Mouse (Mus musculus) cerebellum, adult (tissue): ENCODE measurements around the gene Gm11563.
"Not testable (repeated sequence)": the region's sequence is repeated elsewhere in the genome, so short reads cannot be mapped to it uniquely, and the experiment has no call there.

ENCODE experiments used
- ATAC-seq: cut with Nextera tagmentation; 2 replicates; pipeline ENCODE4 v1.9.2; 2017; ENCODE audit warnings: mild to moderate bottlenecking, moderate library complexity, mixed read lengths; ENCODE audit not compliant: insufficient number of reproducible peaks, low FRiP score, low TSS enrichment

Gene Gm11563

DNA sequence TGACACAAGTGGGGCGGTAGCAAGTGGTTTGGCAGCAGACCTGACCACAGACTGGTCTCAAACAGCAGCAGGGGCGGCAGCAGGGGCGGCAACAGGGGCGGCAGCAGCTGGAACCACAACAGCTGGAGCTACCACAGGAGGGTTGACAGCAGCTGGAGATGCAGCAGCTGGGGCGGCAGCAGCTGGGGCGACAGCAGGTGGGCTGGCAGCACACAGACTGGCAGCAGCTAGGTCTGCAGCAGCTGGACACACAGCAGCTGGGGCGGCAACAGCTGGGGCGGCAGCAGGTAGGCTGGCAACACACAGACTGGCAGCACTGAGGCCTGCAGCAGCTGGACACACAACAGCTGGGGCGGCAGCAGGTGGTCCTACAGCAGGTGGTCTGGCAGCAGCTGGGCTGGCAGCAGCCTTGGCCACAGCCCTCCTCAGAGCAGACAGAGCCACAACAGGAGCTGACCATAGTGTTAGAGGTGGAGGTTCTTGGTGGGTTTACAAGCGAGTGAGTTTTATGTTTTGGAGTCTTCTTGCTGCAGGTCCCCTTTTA is at the start of gene Gm11563:
Gm11563 (minus strand) TSS at position 494 of the 544 bp plus-strand sequence.
- not testable (repeated sequence) for ATAC-seq

DNA sequence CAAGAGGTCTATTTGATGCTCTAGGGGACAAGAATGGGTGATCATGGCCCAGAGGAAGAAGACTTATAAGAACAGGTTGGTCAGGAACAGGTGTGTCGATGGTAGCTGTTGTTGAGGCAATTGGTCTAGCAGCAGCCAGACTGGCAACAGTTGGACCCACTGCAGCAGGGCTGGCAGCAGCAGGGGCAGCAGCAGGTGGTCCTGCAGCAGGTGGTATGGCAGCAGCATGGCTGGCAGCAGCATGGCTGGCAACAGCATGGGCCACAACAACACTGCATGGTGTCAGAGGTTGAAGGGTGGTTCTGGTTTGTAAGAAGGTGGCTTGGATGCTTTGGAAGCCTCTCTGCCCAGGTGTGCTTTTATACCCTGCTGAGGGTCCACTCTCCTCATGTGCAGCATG is 31.7 kb upstream of the Gm11563 start, which contains the start of gene Gm14190:
Gm14190 (minus strand) TSS at position 278 of the 400 bp plus-strand sequence.
- ATAC-seq: no peak

DNA sequence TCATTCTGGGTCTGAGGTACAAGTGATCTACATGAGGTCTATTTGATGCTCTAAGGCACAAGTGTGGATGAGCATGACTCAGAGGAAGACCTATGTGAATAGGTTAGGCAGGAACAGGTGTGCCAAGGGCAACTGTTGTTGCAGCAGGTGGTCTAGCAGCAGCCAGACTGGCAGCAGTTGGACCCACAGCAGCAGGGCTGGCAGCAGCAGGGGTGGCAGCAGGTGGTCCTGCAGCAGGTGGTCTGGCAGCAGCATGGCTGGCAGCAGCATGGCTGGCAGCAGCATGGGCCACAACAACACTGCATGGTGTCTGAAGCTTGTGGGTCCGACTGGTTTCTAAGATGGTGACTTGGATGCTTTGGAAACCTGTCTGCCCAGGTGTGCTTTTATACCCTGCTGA is 26.5 kb upstream of the Gm11563 start:
- not testable (repeated sequence) for ATAC-seq

DNA sequence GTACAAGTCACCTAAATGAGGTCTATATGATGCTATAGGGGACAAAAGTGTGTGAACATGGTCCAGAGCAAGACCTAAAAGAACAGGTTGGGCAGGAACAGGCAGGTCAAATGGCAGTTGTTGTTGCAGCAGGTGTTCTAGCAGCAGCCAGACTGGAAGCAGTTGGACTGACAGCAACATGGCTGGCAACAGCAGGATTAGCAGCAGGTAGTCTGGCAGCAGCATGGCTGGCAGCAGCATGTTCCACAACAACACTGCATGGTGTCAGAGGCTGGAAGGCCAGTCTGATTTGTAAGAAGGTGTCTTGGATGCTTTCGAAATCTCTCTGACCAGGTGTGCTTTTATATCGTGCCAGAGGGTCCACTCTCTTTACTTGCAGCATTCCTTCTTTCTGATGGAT is 24.7 kb upstream of the Gm11563 start:
- no peak for ATAC-seq

DNA sequence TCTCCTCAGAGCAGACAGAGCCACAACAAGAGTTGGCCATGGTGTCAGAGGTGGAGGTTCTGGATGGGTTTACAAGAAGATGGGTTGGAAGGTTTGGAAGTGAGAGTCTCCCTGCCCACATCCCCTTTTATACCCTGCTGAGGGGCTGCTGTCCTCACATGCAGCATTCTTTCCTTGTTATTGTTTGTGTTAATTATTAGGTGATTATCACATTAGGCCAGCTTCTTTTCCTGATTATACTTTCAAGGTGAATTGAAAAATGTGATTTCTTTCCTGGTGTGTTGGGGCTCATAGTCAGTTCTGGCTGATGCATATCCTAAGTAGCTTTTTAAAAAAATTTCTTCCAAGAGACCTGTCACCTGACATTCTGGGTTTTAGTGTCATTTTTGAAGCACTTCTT is 7.1 kb upstream of the Gm11563 start, which contains the start of gene Krtap4-6:
Krtap4-6 (minus strand) TSS at position 101 of the 400 bp plus-strand sequence.
- no peak for ATAC-seq

DNA sequence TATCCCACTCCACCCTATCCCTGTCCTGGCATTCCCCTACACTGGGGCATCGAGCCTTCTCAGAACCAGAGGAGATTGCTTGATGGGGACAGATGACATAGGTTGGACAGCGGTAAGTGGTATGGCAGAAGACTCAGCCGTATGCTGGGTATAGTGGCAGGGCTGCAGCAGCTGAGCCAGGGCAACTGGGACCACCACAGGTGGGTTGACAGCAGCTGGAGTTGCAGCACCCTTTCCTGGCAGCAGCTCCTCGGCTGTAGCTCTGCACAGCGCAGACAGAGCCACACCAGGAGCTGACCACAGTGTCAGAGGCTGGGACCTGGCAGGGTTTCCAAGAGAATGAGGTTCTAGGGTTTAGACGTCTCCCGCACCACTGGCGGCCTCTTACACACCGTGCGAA is 4.0 kb upstream of the Gm11563 start:
- no peak for ATAC-seq

DNA sequence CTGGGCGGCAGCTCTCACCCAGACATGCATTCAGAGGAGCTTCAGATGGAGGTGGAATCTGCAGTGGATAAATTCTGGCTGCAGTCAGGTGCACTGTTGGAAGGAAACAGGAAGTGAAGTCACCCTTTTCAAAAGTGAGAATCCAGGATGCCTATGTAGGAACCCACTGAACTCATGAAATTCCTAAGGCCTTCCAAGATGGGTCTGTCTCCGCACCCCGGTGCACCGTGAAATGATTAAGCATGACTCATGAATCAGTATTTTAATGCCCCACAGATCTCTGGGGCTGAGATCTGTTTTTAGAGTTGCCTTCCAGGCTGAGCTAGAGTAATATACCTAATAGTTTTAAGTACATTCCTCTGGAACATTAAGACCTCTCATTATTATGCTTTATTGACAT is 496 bp upstream of the Gm11563 start:
- no peak for ATAC-seq

DNA sequence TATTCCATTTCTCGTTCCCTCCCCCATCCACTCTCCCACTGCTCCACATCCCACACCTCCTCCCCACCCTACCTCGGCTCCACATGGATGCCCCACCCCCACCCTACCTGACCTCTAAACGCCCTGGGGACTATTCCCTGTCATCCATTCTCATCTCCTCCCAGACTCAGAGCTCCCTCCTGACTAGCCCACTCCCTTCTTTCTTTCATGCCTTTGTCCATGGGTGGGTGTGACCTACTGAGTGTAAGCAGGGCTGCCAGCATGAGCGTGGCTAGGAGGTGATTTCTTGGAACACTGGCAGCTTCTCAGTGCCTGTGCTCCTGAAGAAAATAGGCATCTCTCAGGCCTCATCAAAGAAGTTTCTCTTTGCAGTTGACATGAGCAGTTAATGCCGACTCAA is 1.7 kb downstream of the Gm11563 start:
- ATAC-seq: no peak

DNA sequence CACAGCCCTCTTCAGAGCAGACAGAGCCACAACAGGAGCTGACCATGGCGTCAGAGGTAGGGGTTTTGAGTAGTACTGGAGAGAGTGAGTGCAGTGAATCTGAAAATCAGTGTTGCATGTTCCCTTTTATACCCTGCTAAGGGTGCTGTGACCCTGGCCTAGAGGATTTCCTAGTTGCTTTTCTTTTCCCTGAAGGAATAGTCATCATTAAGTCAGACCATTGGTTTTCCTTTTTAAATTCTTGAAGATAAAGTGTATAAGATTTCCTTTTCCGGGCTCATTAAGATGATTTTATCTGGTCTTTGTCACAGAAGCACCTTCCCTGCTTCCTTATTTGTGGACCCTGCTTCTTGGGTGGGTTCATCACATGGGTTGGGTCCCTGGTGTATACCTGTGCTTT is 8.6 kb downstream of the Gm11563 start, which contains the start of gene Gm11555:
Gm11555 (minus strand) TSS at position 101 of the 400 bp plus-strand sequence.
- ATAC-seq: no peak

DNA sequence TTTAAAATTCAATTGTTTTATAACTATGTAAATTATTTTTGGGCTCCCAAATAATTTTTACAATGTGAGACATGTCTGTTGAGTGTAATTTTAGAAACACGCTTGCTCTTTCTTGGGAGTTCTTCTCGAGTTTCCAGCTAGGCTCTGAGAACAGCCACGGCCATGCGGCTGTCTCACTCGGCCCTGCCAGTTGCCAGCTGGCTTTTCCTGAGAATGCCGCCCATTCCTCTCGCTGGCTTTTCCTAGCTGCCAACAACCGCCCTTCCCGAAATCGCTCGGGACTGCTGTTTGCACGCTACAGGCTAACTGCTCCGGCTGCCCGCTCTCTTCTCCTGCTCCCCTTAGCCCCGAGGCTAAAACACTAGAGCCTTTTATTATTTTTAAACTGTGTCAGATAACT is 12.3 kb downstream of the Gm11563 start:
- ATAC-seq: no peak

DNA sequence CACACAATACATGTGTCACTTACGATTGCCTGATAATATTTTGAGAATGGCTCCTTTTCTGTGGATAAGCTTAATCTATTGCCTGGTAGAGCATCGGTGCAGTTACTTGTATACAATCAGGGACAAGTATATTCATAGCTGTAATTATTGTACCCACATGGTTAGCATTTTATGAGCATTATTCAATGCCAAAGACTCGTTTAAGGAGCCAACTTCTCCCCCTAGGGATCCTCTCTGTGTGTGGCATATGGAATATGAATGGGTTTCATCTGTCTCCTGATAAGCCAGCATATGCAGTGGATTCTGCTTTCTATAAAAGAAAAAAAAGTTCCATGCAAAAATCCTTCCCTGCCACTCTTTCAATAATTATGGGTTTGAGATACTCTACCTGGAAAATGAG is 14.4 kb downstream of the Gm11563 start:
- no peak for ATAC-seq

DNA sequence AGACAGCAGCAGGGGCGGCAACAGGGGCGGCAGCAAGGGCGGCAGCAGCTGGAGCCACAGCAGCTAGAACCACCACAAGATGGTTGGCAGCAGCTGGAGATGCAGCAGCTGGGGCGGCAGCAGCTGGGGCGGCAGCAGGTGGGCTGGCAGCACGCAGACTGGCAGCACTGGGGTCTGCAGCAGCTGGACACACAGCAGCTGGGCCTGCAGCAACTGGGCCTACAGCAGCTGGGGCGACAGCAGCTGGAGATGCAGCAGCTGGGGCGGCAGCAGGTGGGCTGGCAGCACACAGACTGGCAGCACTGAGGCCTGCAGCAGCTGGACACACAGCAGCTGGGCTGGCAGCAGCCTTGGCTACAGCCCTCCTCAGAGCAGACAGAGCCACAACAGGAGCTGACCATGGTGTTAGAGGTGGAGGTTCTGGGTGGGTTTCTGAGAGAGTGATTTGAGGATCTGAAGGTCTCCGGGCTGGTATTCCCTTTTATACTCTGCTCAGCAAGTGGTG is 15.1 kb downstream of the Gm11563 start, which contains the start of gene Krtap4-7:
Krtap4-7 (minus strand) TSS at position 455 of the 505 bp plus-strand sequence.
- ATAC-seq: not testable (repeated sequence)

DNA sequence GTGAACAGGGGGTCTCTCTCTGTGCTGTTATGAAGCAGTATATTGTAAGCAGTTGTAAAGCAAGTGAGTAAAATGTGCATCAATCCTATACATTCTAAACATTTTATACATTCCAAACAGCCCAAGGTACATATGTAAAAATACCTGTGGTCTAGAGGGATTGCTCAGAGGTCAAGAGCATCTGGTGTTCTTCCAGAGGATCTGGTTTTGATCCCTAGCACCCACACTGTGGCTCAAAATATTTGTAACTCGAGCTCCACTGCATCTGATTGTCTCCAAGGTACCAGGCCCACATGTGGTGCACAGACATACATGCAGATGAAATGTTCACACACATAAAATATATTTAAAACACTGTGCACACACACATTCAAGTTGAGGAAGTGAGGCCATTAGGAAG is 17.8 kb downstream of the Gm11563 start:
- ATAC-seq: no peak

DNA sequence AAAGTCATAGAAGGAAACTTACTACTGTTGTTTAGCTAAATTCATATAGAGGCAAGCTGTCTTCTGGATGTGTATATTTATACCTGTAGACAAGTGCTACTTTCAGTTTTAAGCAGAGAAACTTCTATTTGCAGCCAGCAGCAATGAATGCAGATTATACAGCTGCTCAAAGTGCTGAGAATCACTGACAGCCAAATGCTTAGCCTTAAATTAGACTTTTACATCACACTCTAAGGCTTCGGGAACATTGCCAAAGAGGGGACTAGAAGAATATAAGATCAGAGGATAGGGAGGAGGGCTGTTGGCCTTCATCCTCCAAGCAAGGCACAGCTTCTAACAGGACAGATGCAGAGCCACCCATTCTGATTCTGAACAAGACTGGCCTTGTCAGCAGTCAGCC is 21.7 kb downstream of the Gm11563 start:
- no peak for ATAC-seq

DNA sequence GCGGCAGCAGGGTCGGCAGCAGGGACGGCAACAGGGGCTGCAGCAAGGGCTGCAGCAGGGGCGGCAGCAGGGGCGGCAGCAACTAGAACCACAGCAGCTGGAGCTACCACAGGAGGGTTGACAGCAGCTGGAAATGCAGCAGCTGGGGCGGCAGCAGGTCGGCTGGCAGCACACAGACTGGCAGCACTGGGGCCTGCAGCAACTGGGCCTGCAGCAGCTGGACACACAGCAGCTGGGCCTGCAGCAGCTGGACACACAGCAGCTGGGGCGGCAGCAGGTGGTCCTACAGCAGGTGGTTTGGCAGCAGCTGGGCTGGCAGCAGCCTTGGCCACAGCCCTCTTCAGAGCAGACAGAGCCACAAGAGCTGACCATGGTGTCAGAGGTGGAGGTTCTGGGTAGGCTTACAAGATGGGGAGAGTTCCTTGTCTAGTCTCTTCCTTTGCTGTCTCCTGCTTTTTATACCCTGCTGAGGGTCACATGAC is 24.1 kb downstream of the Gm11563 start, which contains the start of gene Krtap4-2:
Krtap4-2 (minus strand) TSS at position 432 of the 482 bp plus-strand sequence.
- ATAC-seq: no peak

DNA sequence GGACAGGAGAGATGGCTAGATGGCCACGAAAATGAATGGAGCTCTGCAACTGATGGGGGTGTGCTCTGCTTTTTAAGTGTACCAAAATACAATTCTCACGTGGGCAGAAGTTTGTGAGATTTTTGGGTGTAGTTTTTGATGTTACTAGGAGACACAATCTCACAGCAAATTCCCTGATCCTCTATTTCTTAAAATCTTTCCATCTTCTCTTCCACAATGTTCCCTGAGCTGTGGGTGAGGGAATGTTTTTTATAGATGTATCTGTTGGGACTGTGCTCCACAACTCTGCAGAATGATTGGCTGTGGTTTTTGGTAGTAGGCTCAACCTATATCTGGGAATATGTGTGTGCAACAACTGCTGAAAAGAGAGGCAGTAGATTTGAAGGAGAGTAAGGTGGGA is 25.5 kb downstream of the Gm11563 start:
- ATAC-seq: no peak

DNA sequence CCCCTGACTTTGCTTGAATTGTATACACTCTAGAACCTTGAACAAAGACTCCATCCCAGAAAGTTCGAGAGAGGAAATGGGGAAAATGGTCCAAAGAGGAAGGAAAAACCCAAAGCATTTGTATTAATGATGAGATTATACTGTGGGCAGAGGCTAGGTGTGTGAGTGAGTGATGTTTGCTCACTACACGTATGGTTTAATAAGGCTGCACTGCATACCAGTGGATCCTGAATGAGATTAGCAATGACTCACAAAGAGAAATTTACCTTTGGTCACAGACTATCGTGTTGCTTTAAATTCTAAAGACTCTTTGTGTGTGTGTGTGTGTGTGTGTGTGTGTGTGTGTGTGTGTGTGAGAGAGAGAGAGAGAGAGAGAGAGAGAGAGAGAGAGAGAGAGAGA is 27.9 kb downstream of the Gm11563 start:
- no peak for ATAC-seq

DNA sequence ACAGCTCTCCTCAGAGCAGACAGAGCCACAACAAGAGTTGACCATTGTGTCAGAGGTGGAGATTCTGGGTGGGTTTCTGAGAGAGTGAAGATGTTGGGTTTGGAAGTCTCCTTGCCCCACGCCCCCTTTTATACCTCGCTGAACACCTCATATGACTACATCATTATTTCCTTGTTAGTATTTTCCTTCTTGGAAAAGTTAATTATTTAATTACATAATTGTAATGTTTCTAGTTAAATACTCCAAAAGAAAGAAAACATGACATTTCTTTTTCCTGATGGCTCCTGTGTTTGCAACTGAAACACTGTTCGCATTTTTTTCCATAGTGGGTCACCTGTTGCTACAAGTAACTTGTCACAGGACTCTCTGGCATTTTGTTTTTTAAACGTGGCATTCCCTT is 30.6 kb downstream of the Gm11563 start, which contains the start of gene Krtap4-1:
Krtap4-1 (minus strand) TSS at position 101 of the 400 bp plus-strand sequence.
- ATAC-seq: no peak

DNA sequence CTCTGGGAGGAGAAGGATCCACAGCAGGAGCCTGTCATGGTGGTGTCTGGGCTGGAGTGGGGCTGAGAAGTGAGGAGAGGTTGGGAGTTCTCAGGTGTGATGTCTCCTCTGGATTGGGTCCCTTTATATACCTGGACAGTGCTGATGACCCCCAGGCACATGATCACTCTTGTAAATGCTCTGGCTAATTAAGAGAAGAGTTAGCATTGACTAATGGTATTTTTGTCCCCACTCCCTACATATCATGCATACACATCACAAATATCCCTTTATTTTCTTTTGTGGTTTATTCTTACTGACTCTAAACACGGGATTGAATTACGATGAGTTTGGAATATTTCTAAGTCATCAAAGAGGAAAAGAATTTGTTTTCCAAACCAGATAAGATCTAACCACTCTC is 38.4 kb downstream of the Gm11563 start, which contains the start of gene Gm11562:
Gm11562 (minus strand) TSS at position 101 of the 400 bp plus-strand sequence.
- no peak for ATAC-seq

DNA sequence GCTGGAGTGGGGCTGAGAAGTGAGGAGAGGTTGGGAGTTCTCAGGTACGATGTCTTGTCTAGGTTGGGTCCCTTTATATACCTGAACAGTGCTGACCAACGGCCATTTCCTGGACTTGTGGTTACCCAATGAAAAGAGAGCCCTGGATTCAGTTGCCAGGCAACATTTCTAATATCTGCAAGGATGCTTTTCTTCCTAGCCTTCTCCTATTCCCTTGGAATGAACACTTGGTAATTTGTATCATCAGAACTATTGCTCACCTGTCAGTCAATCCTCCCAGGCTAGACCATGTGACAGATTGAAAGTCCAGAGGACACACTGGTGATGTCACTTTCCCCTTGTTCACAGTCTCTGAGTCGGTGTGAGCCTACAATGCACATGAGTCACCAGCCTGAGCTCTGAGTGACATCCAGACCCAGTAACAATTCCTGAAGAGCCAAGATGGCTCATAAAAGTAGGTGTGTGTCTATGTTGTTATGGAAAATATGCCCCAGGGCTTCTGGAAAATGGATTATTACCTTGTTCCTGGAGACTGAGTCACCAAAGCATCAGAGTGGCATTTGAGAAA is 43.9 kb downstream of the Gm11563 start, which contains the start of gene Krtap2-4:
Krtap2-4 (minus strand) TSS at position 51 of the 568 bp plus-strand sequence.
- ATAC-seq: no peak

DNA sequence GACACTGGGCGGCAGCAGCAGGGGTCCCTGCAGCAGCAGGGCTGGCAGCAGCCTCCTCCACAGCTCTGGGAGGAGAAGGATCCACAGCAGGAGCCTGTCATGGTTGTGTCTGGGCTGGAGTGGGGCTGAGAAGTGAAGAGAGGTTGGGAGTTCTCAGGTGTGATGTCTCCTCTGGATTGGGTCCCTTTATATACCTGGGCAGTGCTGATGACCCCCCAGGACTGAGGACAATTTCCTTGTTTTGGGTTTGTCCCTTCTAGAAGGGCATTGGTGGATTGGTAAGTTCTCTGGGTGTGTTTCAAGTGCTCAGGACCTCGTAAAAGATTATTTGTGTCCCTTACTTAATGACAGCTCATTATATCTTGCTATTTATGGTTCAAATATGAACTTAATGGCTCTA is 48.7 kb downstream of the Gm11563 start, which contains the start of gene Gm11937:
Gm11937 (minus strand) TSS at position 101 of the 400 bp plus-strand sequence.
- not testable (repeated sequence) for ATAC-seq
